Mouse (Mus musculus) midbrain, embryonic 11.5 days (tissue): ENCODE measurements at regions not wholly inside any gene's neighbourhood (a gene's known extent, or its start where the extent isn't known, plus 50 kb on each side); places are given as distances from the start of the nearest gene placed in this dataset.

Experiments used
- ATAC-seq: fragments of 200-750 bp; cut with Nextera tagmentation; 2 replicates; pipeline ENCODE4 v1.8.0; 2017; ENCODE audit warnings: moderate TSS enrichment, moderate library complexity; ENCODE audit not compliant: low FRiP score
- DNase-seq: peaks from one replicate; pipeline ENCODE4 v3.0.0; 2015; ENCODE audit warnings: low spot score; ENCODE audit errors: missing footprints
- H3K27ac ChIP-seq: fragments of 300-500 bp; sonication (generic); 2 replicates; pipeline ENCODE4 v1.5.1; 2014; ENCODE audit warnings: low read depth, low read length
- H3K27me3 ChIP-seq: fragments of 300-500 bp; sonication (generic); 2 replicates; pipeline ENCODE4 v1.6.1; 2014; ENCODE audit warnings: mild to moderate bottlenecking, low read length, moderate library complexity, mixed read lengths; ENCODE audit not compliant: control insufficient read depth, insufficient read depth
- H3K36me3 ChIP-seq: fragments of 300-500 bp; sonication (generic); 2 replicates; pipeline ENCODE4 v1.6.1; 2014; ENCODE audit warnings: mild to moderate bottlenecking, low read length, moderate library complexity, mixed read lengths; ENCODE audit not compliant: control insufficient read depth, insufficient read depth
- H3K4me1 ChIP-seq: fragments of 300-500 bp; sonication (generic); 2 replicates; pipeline ENCODE4 v1.6.1; 2014; ENCODE audit warnings: low read length; ENCODE audit not compliant: control insufficient read depth, insufficient read depth
- H3K4me2 ChIP-seq: fragments of 300-500 bp; sonication (generic); 2 replicates; pipeline ENCODE4 v1.6.1; 2014; ENCODE audit warnings: mild to moderate bottlenecking, moderate library complexity
- H3K4me3 ChIP-seq: fragments of 300-500 bp; sonication (generic); 2 replicates; pipeline ENCODE4 v1.5.1; 2014; ENCODE audit warnings: low read depth, low read length
- H3K9ac ChIP-seq: fragments of 300-500 bp; sonication (generic); 2 replicates; pipeline ENCODE4 v1.6.1; 2014; ENCODE audit warnings: low read length
- H3K9me3 ChIP-seq: fragments of 300-500 bp; sonication (generic); 2 replicates; pipeline ENCODE4 v1.6.1; 2016; ENCODE audit warnings: low read length; ENCODE audit not compliant: control insufficient read depth
- WGBS: fragments of 180-500 bp; shearing (Covaris S2); extraction: QIAGEN DNeasy Blood & Tissue Kit; methylation state at CpG from one replicate; pipeline ENCODE4 v1.1.7; 2014; 5-methylcytosine and 5-hydroxymethylcytosine counted together

- H3K27me3 ChIP-seq, result 0 out of 2 replicates have a peak, but pooled peaks cover 2% of the 10 kb centered on the region
- DNase-seq (no peak), ATAC-seq (peak; percentile 63)
- peak overlapping the region; percentile 34 for H3K4me3 ChIP-seq
- no peaks in the 10 kb centered on the region for H3K9me3 ChIP-seq
- 2% methylated on average over 17 of the region's 17 CpGs for WGBS
- peak overlapping the region; percentile 68 for H3K4me2 ChIP-seq
- H3K27ac ChIP-seq, result peak overlapping the region; percentile 96
- H3K36me3 ChIP-seq, result no peaks in the 10 kb centered on the region
- peaks cover 4% of the 10 kb centered on the region; the same call in 1 of the 2 replicates for H3K4me1 ChIP-seq
- peak overlapping the region; percentile 68 for H3K9ac ChIP-seq
These were observed 85.6 kb upstream of the Arid1b start for GRCm38 (mm10) chr17:4908572-4908965.

DNA sequence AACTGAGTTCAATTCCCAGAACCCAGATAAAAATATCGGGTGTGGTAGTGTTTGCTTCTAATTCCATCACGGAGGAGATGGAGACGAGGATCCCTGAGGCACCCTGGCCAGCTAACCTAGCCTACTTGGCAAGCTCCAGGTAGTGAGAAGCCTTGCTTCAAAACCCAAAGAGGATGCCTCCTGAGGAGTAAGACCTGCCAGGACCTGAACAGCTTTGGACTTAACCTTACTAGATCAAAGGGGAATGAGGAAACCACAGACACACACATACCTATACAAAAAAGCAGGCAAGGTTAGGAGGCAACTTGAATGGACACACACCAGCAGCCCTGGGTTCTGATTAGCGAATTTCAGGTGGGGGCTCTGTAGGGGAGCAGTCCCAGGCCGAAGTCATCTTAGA, 84.0 kb upstream of the Arid1b start:
- H3K27me3 ChIP-seq, result 0 out of 2 replicates have a peak, but pooled peaks cover 2% of the 10 kb centered on the region
- ATAC-seq, result no peak
- H3K4me3 ChIP-seq, result no peak overlapping the region
- no peaks in the 10 kb centered on the region for H3K36me3 ChIP-seq
- H3K9ac ChIP-seq, result no peak overlapping the region
- WGBS, result 80% methylated on average over 5 of the region's 5 CpGs
- H3K4me2 ChIP-seq, result no peak overlapping the region
- peaks cover 4% of the 10 kb centered on the region; the same call in 1 of the 2 replicates for H3K4me1 ChIP-seq
- H3K9me3 ChIP-seq, result no peaks in the 10 kb centered on the region
- DNase-seq, result no peak
- no peak overlapping the region for H3K27ac ChIP-seq

DNA sequence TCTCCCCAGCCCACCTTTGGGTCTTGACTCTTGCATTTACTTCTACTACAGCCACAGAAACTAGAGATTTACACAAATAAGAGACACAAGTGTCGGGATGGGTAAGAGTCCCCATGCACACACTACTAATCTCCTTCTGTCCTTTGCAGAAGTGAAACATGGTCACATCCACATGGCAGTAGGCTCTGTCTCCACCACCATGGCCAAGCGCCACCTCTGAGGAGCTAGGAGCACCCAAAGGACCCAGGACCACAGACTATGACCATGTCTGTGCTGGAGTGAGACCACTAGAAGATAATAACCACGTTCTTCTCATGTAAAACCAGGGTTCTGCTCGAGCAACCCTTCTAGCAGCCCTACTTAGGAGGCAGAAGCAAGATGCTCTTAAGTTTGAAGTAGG, 81.1 kb upstream of the Arid1b start:
- WGBS, result 88% methylated on average over 4 of the region's 4 CpGs
- H3K4me2 ChIP-seq, result no peak overlapping the region
- H3K9me3 ChIP-seq, result no peaks in the 10 kb centered on the region
- no peaks in the 10 kb centered on the region for H3K4me1 ChIP-seq
- no peak overlapping the region for H3K9ac ChIP-seq
- H3K27ac ChIP-seq, result no peak overlapping the region
- no peak overlapping the region for H3K4me3 ChIP-seq
- H3K36me3 ChIP-seq, result no peaks in the 10 kb centered on the region
- ATAC-seq (no peak), DNase-seq (no peak)
- 0 out of 2 replicates have a peak, but pooled peaks cover 2% of the 10 kb centered on the region for H3K27me3 ChIP-seq

DNA sequence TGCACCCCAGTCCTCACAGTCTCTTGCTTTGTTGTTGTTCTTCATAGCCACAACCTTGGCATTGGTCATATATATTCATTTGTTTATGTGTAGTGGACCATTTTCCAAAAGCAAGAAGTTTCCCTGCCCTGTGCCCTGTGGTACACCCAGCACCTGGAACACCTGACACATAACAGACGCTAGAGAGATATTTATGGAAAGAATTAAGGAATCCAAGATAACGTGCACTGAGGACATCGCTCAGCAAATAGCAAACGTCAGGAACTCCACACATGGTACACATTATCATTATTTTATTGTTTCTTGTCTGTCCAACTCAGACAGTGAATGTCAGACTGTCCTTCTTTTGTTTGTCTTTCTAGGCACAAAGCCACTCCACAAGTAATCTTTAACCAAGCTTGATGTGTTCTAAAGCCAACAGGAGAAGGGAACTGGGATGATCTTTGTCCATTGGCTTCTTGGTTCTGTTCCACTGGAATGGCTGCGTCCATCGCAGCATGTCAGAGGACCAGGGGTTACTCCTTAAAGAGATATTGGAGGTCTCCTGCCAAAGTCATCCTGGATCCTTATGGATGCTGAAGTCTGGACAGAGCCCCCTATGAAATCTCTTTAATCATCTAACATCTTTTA, 74.2 kb upstream of the Arid1b start:
- H3K4me2 ChIP-seq, result no peak overlapping the region
- no peak for DNase-seq
- no peak overlapping the region for H3K27ac ChIP-seq
- no peaks in the 10 kb centered on the region for H3K27me3 ChIP-seq
- H3K9ac ChIP-seq, result no peak overlapping the region
- ATAC-seq, result no peak
- 87% methylated on average over 6 of the region's 6 CpGs for WGBS
- no peaks in the 10 kb centered on the region for H3K4me1 ChIP-seq
- H3K4me3 ChIP-seq, result no peak overlapping the region
- no peaks in the 10 kb centered on the region for H3K36me3 ChIP-seq
- H3K9me3 ChIP-seq, result no peaks in the 10 kb centered on the region

DNA sequence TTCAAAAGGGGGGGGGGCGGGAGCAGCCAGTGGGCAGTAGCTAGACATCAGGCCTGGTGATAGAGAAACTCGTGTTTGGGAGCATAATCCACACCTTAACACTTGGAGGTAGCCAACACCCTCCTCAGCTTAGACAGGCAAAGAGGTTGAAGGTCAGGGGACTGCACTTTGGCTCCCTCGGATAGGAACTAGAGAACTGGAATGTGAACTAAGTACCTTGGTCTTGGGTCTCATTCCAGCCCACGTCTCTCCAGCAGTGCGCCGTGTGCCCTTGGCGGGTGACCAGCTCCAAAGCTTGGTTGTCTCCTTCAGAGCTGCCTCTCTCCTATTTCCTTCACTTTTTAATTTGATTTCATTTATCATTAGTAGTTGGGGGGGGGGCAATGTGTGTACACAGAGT, 73.0 kb upstream of the Arid1b start:
- no peak for DNase-seq

DNA sequence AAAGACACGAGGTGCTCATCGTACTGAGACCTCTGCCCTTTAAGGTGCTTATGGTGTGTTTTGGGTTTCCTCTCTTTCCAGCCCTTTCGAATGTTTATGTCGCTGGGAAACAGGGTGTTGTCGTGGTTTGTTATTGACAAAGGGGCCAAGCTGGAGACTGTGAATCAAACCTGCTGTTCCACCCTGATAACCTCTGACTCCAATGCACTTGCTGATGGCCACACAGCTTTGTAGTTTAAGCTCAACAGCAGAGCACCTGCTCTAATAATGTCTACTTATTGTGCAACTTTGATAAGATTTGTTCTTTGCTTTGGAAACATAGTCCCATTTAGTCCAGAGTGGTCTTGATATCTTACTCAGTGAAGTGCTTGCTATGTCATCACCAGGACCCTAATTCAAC, 65.5 kb upstream of the Arid1b start:
- 82% methylated on average over 5 of the region's 5 CpGs for WGBS
- no peak for DNase-seq
- no peak overlapping the region for H3K27ac ChIP-seq
- H3K4me2 ChIP-seq, result no peak overlapping the region
- no peaks in the 10 kb centered on the region for H3K9me3 ChIP-seq
- no peak overlapping the region for H3K4me3 ChIP-seq
- H3K27me3 ChIP-seq, result no peaks in the 10 kb centered on the region
- no peaks in the 10 kb centered on the region for H3K36me3 ChIP-seq
- ATAC-seq, result no peak
- H3K9ac ChIP-seq, result no peak overlapping the region
- H3K4me1 ChIP-seq, result no peaks in the 10 kb centered on the region

More for the DNA sequence above, 73.0 kb upstream of the Arid1b start:
- Histone ChIP-seq H3K9me3 (no peaks in the 10 kb centered on the region), H3K36me3 (no peaks in the 10 kb centered on the region), H3K27ac (no peak overlapping the region), H3K4me2 (no peak overlapping the region), H3K4me1 (no peaks in the 10 kb centered on the region), H3K4me3 (no peak overlapping the region), H3K9ac (no peak overlapping the region), H3K27me3 (no peaks in the 10 kb centered on the region)
- ATAC-seq, result no peak
- 83% methylated on average over 7 of the region's 7 CpGs for WGBS

DNA sequence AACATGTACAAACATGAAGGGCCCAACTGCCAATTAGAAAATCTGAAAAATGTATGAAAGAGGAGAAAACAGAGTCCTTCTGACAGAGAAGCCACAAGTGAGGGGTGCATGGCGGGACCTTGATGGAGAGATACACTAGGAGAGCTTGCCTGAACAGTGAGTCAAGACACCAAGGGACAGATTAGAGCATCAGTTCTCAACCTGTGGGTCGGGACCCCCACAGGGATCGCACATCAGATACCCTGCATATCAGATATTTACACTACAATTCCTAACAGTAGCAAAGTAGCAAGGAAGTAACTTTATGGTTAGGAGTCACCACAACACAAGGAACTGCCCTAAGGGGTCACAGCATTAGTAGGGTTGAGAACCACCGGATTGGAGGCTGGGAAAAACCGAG, 58.9 kb upstream of the Arid1b start:
- 88% methylated on average over 5 of the region's 5 CpGs for WGBS
- no peak overlapping the region for H3K4me2 ChIP-seq
- H3K9ac ChIP-seq, result no peak overlapping the region
- ATAC-seq (no peak), DNase-seq (no peak)
- no peak overlapping the region for H3K4me3 ChIP-seq
- H3K27me3 ChIP-seq, result no peaks in the 10 kb centered on the region
- no peaks in the 10 kb centered on the region for H3K4me1 ChIP-seq
- no peak overlapping the region for H3K27ac ChIP-seq
- H3K36me3 ChIP-seq, result no peaks in the 10 kb centered on the region
- H3K9me3 ChIP-seq, result no peaks in the 10 kb centered on the region

DNA sequence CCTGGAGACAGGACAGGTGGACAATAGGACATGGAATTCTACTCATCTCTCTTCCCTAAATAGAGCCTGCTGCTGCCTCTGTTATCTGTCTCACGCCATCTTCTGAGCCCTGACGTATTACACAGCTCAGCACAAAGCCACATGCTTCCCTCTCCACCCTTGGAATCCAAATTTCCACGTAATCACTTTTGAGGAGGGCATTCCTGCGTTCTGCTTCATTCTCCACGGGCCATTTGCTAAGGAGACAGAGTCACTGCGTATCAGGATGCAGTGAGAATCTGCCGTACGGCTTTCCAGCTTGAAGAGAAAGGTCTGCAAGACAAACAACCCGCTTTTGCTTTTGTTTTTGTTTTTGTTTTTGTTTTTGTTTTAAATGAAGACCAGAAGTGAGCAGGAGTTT, 53.5 kb upstream of the Arid1b start:
- H3K9me3 ChIP-seq, result no peaks in the 10 kb centered on the region
- ATAC-seq (no peak), DNase-seq (no peak)
- no peaks in the 10 kb centered on the region for H3K27me3 ChIP-seq
- H3K4me3 ChIP-seq, result no peak overlapping the region
- no peaks in the 10 kb centered on the region for H3K36me3 ChIP-seq
- H3K9ac ChIP-seq, result no peak overlapping the region
- no peak overlapping the region for H3K4me2 ChIP-seq
- WGBS, result 54% methylated on average over 9 of the region's 9 CpGs
- peaks cover 3% of the 10 kb centered on the region; the same call in 1 of the 2 replicates for H3K4me1 ChIP-seq
- no peak overlapping the region for H3K27ac ChIP-seq

DNA sequence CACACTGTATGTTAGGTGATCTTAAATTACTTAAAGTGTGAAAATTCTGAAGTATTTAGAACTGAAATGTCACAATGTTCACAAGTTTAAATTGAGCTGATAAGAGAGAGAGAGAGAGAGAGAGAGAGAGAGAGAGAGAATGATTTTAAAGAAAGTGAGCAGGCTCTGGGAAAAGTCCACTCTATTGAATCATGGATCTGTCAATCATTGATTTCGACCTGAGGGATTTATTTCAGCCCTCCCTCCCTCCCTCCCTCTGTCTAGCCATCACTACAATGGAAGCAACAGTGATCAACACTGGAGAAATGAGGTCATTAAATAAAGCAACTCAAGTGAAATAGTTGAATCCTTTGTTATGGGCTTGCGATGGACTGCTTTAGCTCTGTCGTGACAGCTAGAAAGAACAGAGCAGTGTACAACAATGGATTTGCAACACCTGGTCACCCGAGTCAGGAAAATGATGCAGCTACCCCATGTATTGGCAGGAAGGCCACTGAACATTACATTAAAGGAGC, 52.8 kb upstream of the Arid1b start:
- H3K27me3 ChIP-seq, result no peaks in the 10 kb centered on the region
- WGBS, result 49% methylated on average over 4 of the region's 4 CpGs

More for the DNA sequence above, 52.8 kb upstream of the Arid1b start:
- H3K4me2 ChIP-seq, result no peak overlapping the region
- H3K9ac ChIP-seq, result no peak overlapping the region
- no peaks in the 10 kb centered on the region for H3K36me3 ChIP-seq
- no peak for DNase-seq
- peaks cover 6% of the 10 kb centered on the region for H3K4me1 ChIP-seq
- ATAC-seq, result no peak
- H3K27ac ChIP-seq, result no peak overlapping the region
- H3K9me3 ChIP-seq, result no peaks in the 10 kb centered on the region
- H3K4me3 ChIP-seq, result no peak overlapping the region
